Mouse (Mus musculus) limb, embryonic 14.5 days (tissue): Measurements from ENCODE around the gene Ubtd1. TPM values are rescaled to one million over a fixed set of nuclear protein-coding genes. Genes with fewer than 3 reads are reported as not detected.

Experiments
- ATAC-seq: fragments of 200-750 bp; cut with Nextera tagmentation; 2 replicates; pipeline ENCODE4 v1.8.0; 2017; ENCODE audit warnings: low read depth, moderate number of reproducible peaks, moderate TSS enrichment; ENCODE audit not compliant: low FRiP score
- DNase-seq: peaks from one replicate; pipeline ENCODE4 v3.0.0-alpha.2; 2015; ENCODE audit warnings: low spot score
- H3K27ac ChIP-seq: fragments of 300-500 bp; sonication (generic); replicated peaks from 2 replicates; pipeline ENCODE4 v1.5.1; 2014; ENCODE audit warnings: low read depth, mild to moderate bottlenecking, low read length, moderate library complexity, mixed read lengths
- H3K27me3 ChIP-seq: fragments of 300-500 bp; sonication (generic); 2 replicates; pipeline ENCODE4 v1.6.1; 2014; ENCODE audit warnings: low read length, mixed read lengths; ENCODE audit not compliant: control insufficient read depth, insufficient read depth
- H3K36me3 ChIP-seq: fragments of 300-500 bp; sonication (generic); 2 replicates; pipeline ENCODE4 v1.6.1; 2014; ENCODE audit warnings: mild to moderate bottlenecking, low read length, moderate library complexity, mixed read lengths; ENCODE audit not compliant: control insufficient read depth, insufficient read depth
- H3K4me1 ChIP-seq: fragments of 300-500 bp; sonication (generic); 2 replicates; pipeline ENCODE4 v1.6.1; 2014; ENCODE audit warnings: antibody characterized with exemption, low read length, mixed read lengths; ENCODE audit not compliant: control insufficient read depth, insufficient read depth
- H3K4me2 ChIP-seq: fragments of 300-500 bp; sonication (generic); replicated peaks from 2 replicates; pipeline ENCODE4 v1.6.1; 2014; ENCODE audit warnings: low read depth, mild to moderate bottlenecking, low read length, moderate library complexity; ENCODE audit not compliant: severe bottlenecking
- H3K4me3 ChIP-seq: fragments of 300-500 bp; sonication (generic); replicated peaks from 2 replicates; pipeline ENCODE4 v1.5.1; 2014; ENCODE audit warnings: low read length
- H3K9ac ChIP-seq: fragments of 300-500 bp; sonication (generic); 2 replicates; pipeline ENCODE4 v1.6.1; 2014; ENCODE audit warnings: mild to moderate bottlenecking, low read depth, low read length, moderate library complexity; ENCODE audit not compliant: severe bottlenecking
- H3K9me3 ChIP-seq: fragments of 300-500 bp; sonication (generic); 2 replicates; pipeline ENCODE4 v1.6.1; 2016; ENCODE audit warnings: low read length; ENCODE audit not compliant: control insufficient read depth
- POLR2A ChIP-seq: fragments of 200-500 bp; IDR thresholded peaks from 2 replicates; pipeline ENCODE4 v1.8.0; 2012; ENCODE audit warnings: inconsistent platforms, mild to moderate bottlenecking, moderate library complexity, borderline replicate concordance; ENCODE audit not compliant: insufficient read depth, insufficient read length; ENCODE audit errors: extremely low read depth
- WGBS: fragments of 180-500 bp; shearing (Covaris S2); extraction: QIAGEN DNeasy Blood & Tissue Kit; methylation state at CpG from one replicate; pipeline ENCODE4 v1.1.7; 2014; 5-methylcytosine and 5-hydroxymethylcytosine counted together
- polyA plus RNA-seq, 2 experiments: library from polyadenylated mRNA; depleted of rRNA in 1 of 2; stranded (reverse) in 1 of 2; unstranded in 1 of 2; fragments of >200 nt; fragmentation: Nextera tagmentation in 1 of 2; extraction: Ambion mirVana in 1 of 2; gene quantifications; 2 replicates each; pipeline versions ENCODE4 v1.2.1 to v1.2.3; 2012 to 2014

The Ubtd1 gene
- polyA plus RNA-seq, 2 experiments, result 19.4 to 38.9 TPM

DNA sequence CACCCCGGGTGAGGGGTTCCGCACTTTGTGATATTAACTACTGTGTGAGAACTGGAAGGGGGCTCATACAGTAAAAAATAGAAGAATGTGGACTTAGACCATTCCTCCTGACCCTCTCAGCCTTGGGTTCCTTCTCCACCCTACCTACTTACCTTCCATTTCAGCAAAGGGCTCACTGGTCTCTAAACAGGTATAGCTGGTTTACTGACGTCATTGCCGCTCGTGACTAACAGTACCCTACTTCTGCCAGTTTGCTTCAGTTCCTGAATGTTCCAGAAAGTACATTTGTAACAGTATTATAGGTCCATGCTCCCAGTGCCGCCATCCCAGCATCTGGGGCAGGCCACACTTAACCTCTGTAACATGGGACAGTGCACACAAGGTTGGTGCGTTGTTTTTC, 12.5 kb downstream of the Ubtd1 start:
- TF ChIP-seq POLR2A, result no peak

DNA sequence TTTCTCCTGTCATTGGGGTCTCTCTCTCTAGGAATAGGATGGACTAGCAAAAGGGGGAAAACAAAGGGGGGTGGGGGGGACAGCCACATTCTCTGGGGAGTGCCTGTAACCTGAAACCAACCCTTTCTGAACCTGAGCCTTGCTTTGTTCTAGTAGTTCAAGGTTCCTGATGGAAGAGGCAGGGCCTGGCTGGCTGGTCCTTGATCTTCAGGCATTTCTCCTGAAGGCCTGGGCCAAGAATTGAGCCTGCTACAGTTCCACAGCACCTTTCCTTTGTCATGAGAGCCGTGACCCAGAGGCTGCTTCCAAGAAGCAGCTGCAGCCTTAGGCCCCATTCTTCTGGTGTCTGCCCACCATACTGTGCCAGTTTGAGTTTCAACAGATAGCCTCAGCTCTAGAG, 13.9 kb downstream of the Ubtd1 start:
- Histone ChIP-seq H3K9ac (no peak overlapping the region), H3K9me3 (no peaks in the 10 kb centered on the region), H3K4me3 (no peak overlapping the region), H3K36me3 (no peaks in the 10 kb centered on the region), H3K4me2 (no peak overlapping the region), H3K4me1 (peaks cover 41% of the 10 kb centered on the region), H3K27me3 (no peaks in the 10 kb centered on the region), H3K27ac (no peak overlapping the region)
- no peak for TF ChIP-seq POLR2A
- ATAC-seq (no peak), DNase-seq (no peak)
- WGBS, result 48% methylated on average over 1 of the region's 1 CpGs

More for the DNA sequence above, 12.5 kb downstream of the Ubtd1 start:
- Histone ChIP-seq H3K9ac (no peak overlapping the region), H3K27ac (no peak overlapping the region), H3K9me3 (no peaks in the 10 kb centered on the region), H3K27me3 (no peaks in the 10 kb centered on the region), H3K4me2 (no peak overlapping the region), H3K4me1 (peaks cover 33% of the 10 kb centered on the region), H3K4me3 (no peak overlapping the region), H3K36me3 (no peaks in the 10 kb centered on the region)
- 90% methylated on average over 7 of the region's 7 CpGs for WGBS
- ATAC-seq (no peak), DNase-seq (no peak)

DNA sequence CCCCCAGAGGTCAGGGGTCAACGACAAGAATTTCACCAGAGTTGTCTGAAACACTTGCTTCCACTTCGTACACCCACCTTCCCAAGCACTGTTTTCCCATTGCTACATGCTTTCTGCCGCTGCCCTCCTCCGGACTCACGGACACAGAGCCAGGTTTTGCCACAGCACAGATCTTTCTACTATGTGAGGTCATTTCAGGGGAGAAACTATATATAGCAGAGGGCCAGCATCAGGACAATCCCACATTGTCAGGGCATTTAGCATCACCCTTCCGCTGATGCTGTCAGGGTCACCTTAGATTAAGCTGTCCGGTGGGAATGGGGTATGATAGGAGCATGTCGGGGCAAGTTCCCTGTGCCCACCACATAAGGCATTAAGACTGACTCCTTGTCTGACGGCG, 15.5 kb downstream of the Ubtd1 start:
- Histone ChIP-seq H3K36me3 (no peaks in the 10 kb centered on the region), H3K4me3 (no peak overlapping the region), H3K9ac (no peak overlapping the region), H3K4me1 (peaks cover 52% of the 10 kb centered on the region), H3K27me3 (no peaks in the 10 kb centered on the region), H3K27ac (no peak overlapping the region), H3K4me2 (no peak overlapping the region), H3K9me3 (no peaks in the 10 kb centered on the region)
- WGBS, result 66% methylated on average over 10 of the region's 10 CpGs
- ATAC-seq, result no peak
- no peak for TF ChIP-seq POLR2A
- DNase-seq, result no peak

DNA sequence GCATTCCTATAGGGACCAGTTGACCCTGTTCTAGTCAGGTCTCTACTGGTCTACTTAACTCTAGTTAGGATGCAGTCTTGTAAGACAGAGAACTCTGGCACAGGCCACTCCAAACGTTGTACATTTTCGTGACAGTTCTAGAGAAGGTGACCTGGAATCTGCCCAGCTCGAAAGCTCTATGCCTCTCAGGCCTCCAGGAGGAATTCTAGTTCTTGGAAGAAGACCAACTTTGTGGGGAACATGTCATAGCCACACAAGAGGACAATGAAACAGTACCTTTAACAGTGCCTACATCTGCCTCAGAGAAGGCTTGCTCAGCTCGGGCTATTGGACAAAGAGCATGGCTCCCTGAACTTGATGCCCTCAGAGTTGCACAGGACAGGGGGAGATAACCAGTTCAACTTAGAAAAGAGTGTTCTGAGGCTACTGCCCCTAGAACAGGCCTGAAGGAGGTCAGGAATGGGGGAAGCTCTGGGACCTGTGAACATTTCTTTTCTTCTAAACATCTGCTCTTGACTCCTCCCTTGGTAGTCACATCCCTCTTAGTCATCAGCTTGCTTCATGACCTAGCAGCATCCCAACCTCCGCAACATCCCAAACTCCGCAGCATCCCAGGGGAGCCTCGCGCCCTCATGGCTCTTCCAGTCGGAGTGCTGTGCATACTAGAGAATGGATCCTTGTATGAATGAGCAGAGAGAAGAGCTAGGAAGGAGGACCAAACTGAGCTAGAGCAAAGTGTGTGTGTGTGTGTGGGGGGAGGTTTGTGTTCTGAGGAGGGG, 17.4 kb downstream of the Ubtd1 start:
- Histone ChIP-seq H3K27ac (no peak overlapping the region), H3K27me3 (no peaks in the 10 kb centered on the region), H3K36me3 (no peaks in the 10 kb centered on the region), H3K9ac (no peak overlapping the region), H3K4me2 (no peak overlapping the region), H3K4me1 (peaks cover 44% of the 10 kb centered on the region), H3K9me3 (no peaks in the 10 kb centered on the region), H3K4me3 (no peak overlapping the region)
- 82% methylated on average over 9 of the region's 9 CpGs for WGBS
- no peak for DNase-seq
- no peak for ATAC-seq
- TF ChIP-seq POLR2A, result no peak

DNA sequence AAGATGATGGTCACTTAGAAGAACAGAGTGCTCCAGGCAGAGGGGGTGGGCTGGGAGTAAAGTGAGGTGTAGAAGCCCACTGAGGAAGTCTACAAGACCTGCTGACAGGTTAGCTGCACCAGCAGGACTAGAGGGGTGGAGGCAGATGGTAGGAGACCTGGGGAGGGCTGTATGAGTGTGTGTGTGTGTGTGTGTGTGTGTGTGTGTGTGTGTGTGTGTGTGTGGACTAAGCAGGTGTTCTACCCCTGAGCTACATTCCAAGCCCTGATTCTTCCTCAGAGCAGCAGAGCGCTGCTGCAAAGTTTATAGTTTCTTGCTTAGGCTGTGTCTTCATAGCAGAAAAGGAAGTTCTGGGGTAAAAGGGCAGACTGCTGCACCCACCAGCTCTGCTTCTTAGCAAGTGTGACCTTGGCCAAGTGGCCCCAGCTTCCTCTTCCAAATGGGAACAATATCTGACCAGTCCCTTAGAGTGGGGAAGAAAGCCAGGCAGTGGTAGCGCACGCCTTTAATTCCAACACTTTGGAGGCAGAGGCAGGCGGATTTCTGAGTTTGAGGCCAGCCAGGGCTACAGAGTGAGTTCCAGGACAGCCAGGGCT, 18.2 kb downstream of the Ubtd1 start:
- Histone ChIP-seq H3K4me3 (no peak overlapping the region), H3K4me2 (no peak overlapping the region), H3K4me1 (peaks cover 51% of the 10 kb centered on the region), H3K9ac (no peak overlapping the region), H3K27me3 (no peaks in the 10 kb centered on the region), H3K27ac (peak overlapping the region; percentile 82), H3K9me3 (no peaks in the 10 kb centered on the region), H3K36me3 (no peaks in the 10 kb centered on the region)
- WGBS, result 64% methylated on average over 4 of the region's 4 CpGs
- no peak for DNase-seq
- TF ChIP-seq POLR2A, result no peak
- no peak for ATAC-seq
